Mouse (Mus musculus): Measurements from ENCODE around the gene Plpp7.

GRCm38 (mm10) chr2:32077744-32078143 is 17.6 kb upstream of the Plpp7 start:
- TF ChIP-seq CTCF (IDR thresholded peaks at IDR 0.05; ENCODE audit: extremely low read depth, insufficient read length, insufficient replicate concordance, low read depth, low read length): no peak
- no peak for TF ChIP-seq POLR2A (IDR thresholded peaks at IDR 0.05; ENCODE audit: low read depth, low read length)
